Mouse (Mus musculus) lung, postnatal 0 days (tissue): ENCODE data around the gene Degs2. TPM values are rescaled to one million over a fixed set of nuclear protein-coding genes. Genes with fewer than 3 reads are reported as not detected.

Source experiments
- ATAC-seq: fragments of 200-750 bp; cut with Nextera tagmentation; 2 replicates; pipeline ENCODE4 v1.8.0; 2017; ENCODE audit warnings: moderate library complexity
- DNase-seq: peaks from one replicate; pipeline ENCODE4 v3.0.0-alpha.2; 2016; ENCODE audit warnings: low spot score
- H3K27ac ChIP-seq: fragments of 300-500 bp; sonication (generic); 2 replicates; pipeline ENCODE4 v1.5.1; 2014; ENCODE audit warnings: antibody characterized with exemption, mild to moderate bottlenecking, low read length, mixed read lengths
- H3K27me3 ChIP-seq: fragments of 300-500 bp; sonication (generic); replicated peaks from 2 replicates; pipeline ENCODE4 v1.6.1; 2014; ENCODE audit warnings: low read length, mixed read lengths; ENCODE audit not compliant: insufficient read depth
- H3K36me3 ChIP-seq: fragments of 300-500 bp; sonication (generic); 2 replicates; pipeline ENCODE4 v1.6.1; 2014; ENCODE audit warnings: low read length, mixed read lengths; ENCODE audit not compliant: insufficient read depth
- H3K4me1 ChIP-seq: fragments of 300-500 bp; sonication (generic); 2 replicates; pipeline ENCODE4 v1.6.1; 2014; ENCODE audit warnings: antibody characterized with exemption, low read depth, low read length, mixed read lengths; ENCODE audit not compliant: insufficient read depth
- H3K4me2 ChIP-seq: fragments of 300-500 bp; sonication (generic); replicated peaks from 2 replicates; pipeline ENCODE4 v1.6.1; 2014; ENCODE audit warnings: low read depth, mild to moderate bottlenecking, low read length, moderate library complexity, mixed read lengths
- H3K4me3 ChIP-seq: fragments of 300-500 bp; sonication (generic); 2 replicates; pipeline ENCODE4 v1.5.1; 2014; ENCODE audit warnings: low read depth, low read length
- H3K9ac ChIP-seq: fragments of 300-500 bp; sonication (generic); replicated peaks from 2 replicates; pipeline ENCODE4 v1.6.1; 2014; ENCODE audit warnings: low read depth, mild to moderate bottlenecking
- H3K9me3 ChIP-seq: fragments of 300-500 bp; sonication (generic); 2 replicates; pipeline ENCODE4 v1.6.1; 2016; ENCODE audit warnings: low read length, mixed read lengths
- CTCF ChIP-seq: IDR thresholded peaks from 2 replicates; pipeline ENCODE4 v1.5.1; 2016; ENCODE audit warnings: antibody characterized with exemption, mild to moderate bottlenecking
- EP300 ChIP-seq: IDR thresholded peaks from 2 replicates; pipeline ENCODE4 v1.6.1; 2016; ENCODE audit warnings: antibody characterized with exemption, mild to moderate bottlenecking, control low read depth
- WGBS: fragments of 180-500 bp; shearing (Covaris S2); extraction: QIAGEN DNeasy Blood & Tissue Kit; methylation state at CpG from one replicate; pipeline ENCODE4 v1.1.7; 2014; 5-methylcytosine and 5-hydroxymethylcytosine counted together
- polyA plus RNA-seq: library from polyadenylated mRNA; unstranded; fragments of >200 nt; fragmentation: Nextera tagmentation; extraction: Ambion mirVana; gene quantifications from 2 replicates; pipeline ENCODE4 v1.2.1, GENCODE M21; 2015

The Degs2 gene
- polyA plus RNA-seq, 1 experiment from 2014 or later, result 0.75 TPM

- Histone ChIP-seq H3K9ac (no peak overlapping the region), H3K4me3 (no peak overlapping the region), H3K27me3 (no peaks in the 10 kb centered on the region), H3K4me1 (no peaks in the 10 kb centered on the region), H3K9me3 (no peaks in the 10 kb centered on the region), H3K36me3 (no peaks in the 10 kb centered on the region), H3K27ac (no peak overlapping the region), H3K4me2 (no peak overlapping the region)
- 59% methylated on average over 2 of the region's 2 CpGs for WGBS
- no peak for ATAC-seq
- TF ChIP-seq CTCF (no peak), EP300 (no peak)
- DNase-seq, result no peak
Observed at GRCm38 (mm10) chr12:108693592-108693991, 8.5 kb downstream of the Degs2 start.

- Histone ChIP-seq H3K9me3 (no peaks in the 10 kb centered on the region), H3K4me1 (no peaks in the 10 kb centered on the region), H3K27ac (no peak overlapping the region), H3K9ac (no peak overlapping the region), H3K4me3 (no peak overlapping the region), H3K27me3 (no peaks in the 10 kb centered on the region), H3K36me3 (no peaks in the 10 kb centered on the region), H3K4me2 (no peak overlapping the region)
- DNase-seq (peak; percentile 31), ATAC-seq (no peak)
- WGBS, result 66% methylated on average over 9 of the region's 9 CpGs
- TF ChIP-seq CTCF (no peak), EP300 (no peak)
Observed at GRCm38 (mm10) chr12:108690529-108690928, 11.6 kb downstream of the Degs2 start.

GRCm38 (mm10) chr12:108689167-108689566 is 12.9 kb downstream of the Degs2 start:
- H3K27ac ChIP-seq, result no peak overlapping the region
- WGBS, result 60% methylated on average over 9 of the region's 9 CpGs
- no peaks in the 10 kb centered on the region for H3K36me3 ChIP-seq
- TF ChIP-seq CTCF (peak; percentile 67), EP300 (no peak)
- H3K9me3 ChIP-seq, result no peaks in the 10 kb centered on the region
- H3K4me3 ChIP-seq, result no peak overlapping the region
- peak; percentile 78 for ATAC-seq
- H3K4me1 ChIP-seq, result no peaks in the 10 kb centered on the region
- DNase-seq, result peak; percentile 36
- no peak overlapping the region for H3K4me2 ChIP-seq
- H3K9ac ChIP-seq, result no peak overlapping the region
- no peaks in the 10 kb centered on the region for H3K27me3 ChIP-seq

GRCm38 (mm10) chr12:108686926-108687325 is 15.2 kb downstream of the Degs2 start:
- Histone ChIP-seq H3K4me2 (no peak overlapping the region), H3K27me3 (no peaks in the 10 kb centered on the region), H3K36me3 (0 out of 2 replicates have a peak, but pooled peaks cover 4% of the 10 kb centered on the region), H3K4me3 (no peak overlapping the region), H3K9me3 (no peaks in the 10 kb centered on the region), H3K27ac (no peak overlapping the region), H3K4me1 (no peaks in the 10 kb centered on the region), H3K9ac (no peak overlapping the region)
- 48% methylated on average over 6 of the region's 6 CpGs for WGBS
- TF ChIP-seq EP300 (no peak), CTCF (peak; percentile 70)
- ATAC-seq (peak; percentile 46), DNase-seq (peak; percentile 63)

GRCm38 (mm10) chr12:108686463-108686862 is 15.7 kb downstream of the Degs2 start:
- TF ChIP-seq CTCF, result no peak
- no peak for TF ChIP-seq EP300
- Histone ChIP-seq H3K9me3 (no peaks in the 10 kb centered on the region), H3K4me1 (no peaks in the 10 kb centered on the region), H3K36me3 (peaks cover 6% of the 10 kb centered on the region; the same call in 1 of the 2 replicates), H3K9ac (no peak overlapping the region), H3K4me2 (no peak overlapping the region), H3K4me3 (no peak overlapping the region), H3K27ac (no peak overlapping the region), H3K27me3 (no peaks in the 10 kb centered on the region)
- 73% methylated on average over 6 of the region's 6 CpGs for WGBS
- ATAC-seq (peak; percentile 27; the same call in 1 of the 2 replicates), DNase-seq (no peak)

GRCm38 (mm10) chr12:108682240-108683023 is 19.7 kb downstream of the Degs2 start:
- 72% methylated on average over 13 of the region's 13 CpGs for WGBS
- Histone ChIP-seq H3K4me2 (no peak overlapping the region), H3K27me3 (no peaks in the 10 kb centered on the region), H3K4me1 (no peaks in the 10 kb centered on the region), H3K4me3 (no peak overlapping the region), H3K9me3 (no peaks in the 10 kb centered on the region), H3K36me3 (peaks cover 20% of the 10 kb centered on the region; the same call in 1 of the 2 replicates), H3K27ac (no peak overlapping the region), H3K9ac (no peak overlapping the region)
- DNase-seq, result no peak
- TF ChIP-seq CTCF, result no peak
- no peak for TF ChIP-seq EP300
- ATAC-seq, result no peak
